Mouse (Mus musculus) urinary bladder, postnatal 4 days (tissue): ENCODE measurements at regions not wholly inside any gene's neighbourhood (a gene's known extent, or its start where the extent isn't known, plus 50 kb on each side); places are given as distances from the start of the nearest gene placed in this dataset.
"Not testable (repeated sequence)": the region's sequence is repeated elsewhere in the genome, so short reads cannot be mapped to it uniquely, and the experiment has no call there.

ENCODE experiments used
- DNase-seq, 2 experiments: peaks; one replicate each; pipeline ENCODE4 v3.0.0; 2021 to 2022; ENCODE audit warnings: low spot score in 2 of 2

DNA sequence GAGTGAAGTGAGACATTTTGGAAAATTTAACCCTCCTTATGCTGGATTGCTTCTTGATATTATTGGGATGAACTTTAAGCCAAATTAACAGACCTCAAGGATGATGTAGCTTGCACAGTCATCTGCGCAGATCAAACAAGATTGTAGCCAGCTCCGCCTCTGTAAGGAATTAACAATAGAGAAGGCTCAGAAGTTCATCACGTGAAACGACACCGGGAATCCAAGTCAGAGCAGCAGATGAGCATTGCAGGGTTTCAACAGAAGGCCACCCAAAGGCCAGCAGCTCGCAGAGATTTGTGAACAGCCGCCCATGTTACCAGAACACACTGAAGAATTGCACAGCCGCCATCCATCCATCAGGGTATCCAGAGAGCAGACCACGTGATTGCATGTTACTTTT is 391.1 kb downstream of the Med10 start:
- DNase-seq = no peak

DNA sequence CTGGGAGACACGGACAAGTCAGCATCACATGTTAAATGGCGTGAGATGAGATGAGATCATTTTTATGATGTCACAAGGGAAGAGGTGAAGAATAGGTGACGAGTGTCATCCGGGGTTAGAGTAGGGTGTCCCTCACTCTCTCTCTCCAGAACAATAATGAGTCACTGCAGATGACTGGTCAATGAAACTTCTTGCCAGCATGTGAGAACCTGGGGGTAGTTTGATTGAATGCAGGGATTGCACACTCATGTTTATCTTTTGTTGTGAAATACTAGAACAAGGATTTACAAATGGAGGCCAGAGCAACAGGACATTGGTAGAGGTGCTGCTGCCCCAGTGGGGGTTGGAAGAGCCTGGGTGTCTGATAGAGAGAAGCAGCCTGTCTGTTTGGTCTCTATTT is 393.7 kb downstream of the Med10 start:
- DNase-seq = no peak

DNA sequence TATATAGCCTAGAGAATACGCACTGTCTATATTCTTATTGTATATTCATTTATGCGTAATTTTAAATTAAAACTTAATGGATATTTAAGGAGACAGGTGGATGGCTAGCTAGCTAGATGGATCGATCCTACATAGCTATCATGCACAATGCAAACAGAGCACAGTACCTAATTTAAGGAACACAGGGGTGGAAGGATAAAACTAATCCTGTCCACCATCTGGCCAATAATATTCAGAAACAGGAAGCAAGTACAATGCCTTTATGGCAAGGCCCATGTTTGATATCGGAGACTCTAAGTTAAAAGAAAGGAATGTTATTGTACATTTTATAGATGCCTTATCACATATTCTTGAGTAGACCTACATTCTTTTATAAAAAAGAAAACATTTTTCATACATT is 396.4 kb downstream of the Med10 start:
- no peak for DNase-seq

DNA sequence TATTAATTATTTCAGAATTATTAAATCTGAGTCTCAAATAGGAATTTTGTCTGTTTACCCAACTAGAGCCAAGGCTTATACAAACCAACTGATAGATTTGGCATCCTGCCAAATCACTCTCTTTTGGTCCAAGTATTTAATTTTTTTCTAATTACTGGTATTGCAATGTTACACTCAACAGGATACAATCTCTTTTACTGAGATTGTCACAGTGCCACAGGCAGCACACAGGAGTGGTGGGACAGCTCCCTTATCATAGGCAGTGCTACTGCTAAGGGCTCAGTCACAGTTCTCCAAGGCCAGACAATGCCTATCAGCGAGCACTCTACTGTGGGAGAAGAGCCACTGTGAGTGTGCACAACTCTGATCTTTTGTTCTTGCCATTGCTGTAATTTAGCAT is 396.9 kb downstream of the Med10 start:
- DNase-seq = no peak

DNA sequence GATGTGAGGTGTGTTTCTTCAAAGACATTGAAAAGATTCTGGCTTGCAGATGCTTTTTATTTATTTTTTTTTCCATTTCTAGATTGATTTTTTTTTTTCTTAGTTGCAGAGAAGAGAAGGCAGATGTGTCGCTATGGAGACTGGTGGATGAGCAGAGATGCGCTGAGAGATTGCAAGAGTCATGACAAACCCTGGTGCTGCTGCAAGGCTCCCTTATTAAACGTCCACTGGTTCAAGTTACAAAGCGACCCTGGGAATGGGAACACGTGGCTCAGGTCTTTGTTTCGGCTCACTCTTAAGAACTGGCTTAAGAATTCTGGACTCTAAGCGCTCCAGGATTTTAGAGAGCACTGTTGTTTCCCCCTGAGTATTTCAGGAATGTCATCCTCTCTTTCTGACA is 403.1 kb downstream of the Med10 start:
- no peak for DNase-seq

DNA sequence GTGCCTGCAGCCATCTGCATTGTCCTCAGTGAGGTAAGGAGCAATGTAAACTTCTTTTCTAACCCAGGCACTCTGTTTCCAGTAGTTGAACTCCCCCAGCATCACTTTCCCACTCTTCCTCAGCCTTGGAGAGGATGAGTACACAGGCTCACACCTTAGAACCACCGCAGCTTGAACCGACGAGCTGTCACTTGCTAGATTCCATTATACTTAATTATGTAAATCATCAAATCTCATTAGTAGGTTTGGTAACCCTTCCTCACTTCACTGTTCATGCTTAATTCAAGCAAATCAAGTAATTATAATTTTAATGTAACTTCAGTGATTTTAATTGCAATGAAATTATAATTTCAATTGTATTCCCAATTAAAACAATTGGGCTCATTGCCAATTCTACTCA is 408.0 kb downstream of the Med10 start:
- DNase-seq = no peak

DNA sequence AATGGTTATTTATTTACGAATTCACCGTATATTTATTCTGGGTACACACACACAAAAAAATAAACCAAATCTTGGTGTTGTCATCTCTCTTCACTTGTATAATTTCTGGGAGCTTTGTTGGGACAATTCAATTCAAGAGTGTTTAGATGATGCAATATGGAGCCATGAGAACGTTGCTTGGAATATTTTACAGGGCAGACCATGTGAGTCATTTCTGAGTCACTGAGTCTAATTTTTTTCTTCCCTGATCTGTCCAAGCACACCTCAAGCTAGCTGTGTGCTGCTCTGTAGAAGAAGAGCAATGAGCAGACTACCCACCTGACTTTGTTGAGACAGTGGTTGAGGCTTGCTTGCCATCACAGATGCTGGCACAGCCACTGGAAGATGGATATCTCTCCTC is 410.8 kb downstream of the Med10 start:
- no peak for DNase-seq

DNA sequence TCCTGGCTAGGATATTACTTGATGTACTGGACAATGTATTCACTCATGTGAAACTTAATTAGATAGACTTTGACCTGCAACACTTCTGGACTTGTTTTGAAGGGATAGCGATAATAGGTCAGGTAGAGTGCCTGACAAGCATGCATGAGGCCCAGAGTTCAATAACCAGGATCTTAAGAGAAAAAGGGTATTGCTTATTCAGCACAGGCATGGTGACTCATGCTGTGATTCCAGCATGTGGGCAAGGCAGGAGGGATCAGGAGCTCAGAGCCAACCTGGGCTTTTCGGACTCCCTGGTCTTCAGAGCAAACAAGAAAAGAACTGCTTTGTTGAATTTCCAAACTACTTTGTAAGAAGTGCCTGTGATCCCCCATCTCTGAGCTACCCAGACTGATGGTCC is 411.4 kb downstream of the Med10 start:
- no peak for DNase-seq

DNA sequence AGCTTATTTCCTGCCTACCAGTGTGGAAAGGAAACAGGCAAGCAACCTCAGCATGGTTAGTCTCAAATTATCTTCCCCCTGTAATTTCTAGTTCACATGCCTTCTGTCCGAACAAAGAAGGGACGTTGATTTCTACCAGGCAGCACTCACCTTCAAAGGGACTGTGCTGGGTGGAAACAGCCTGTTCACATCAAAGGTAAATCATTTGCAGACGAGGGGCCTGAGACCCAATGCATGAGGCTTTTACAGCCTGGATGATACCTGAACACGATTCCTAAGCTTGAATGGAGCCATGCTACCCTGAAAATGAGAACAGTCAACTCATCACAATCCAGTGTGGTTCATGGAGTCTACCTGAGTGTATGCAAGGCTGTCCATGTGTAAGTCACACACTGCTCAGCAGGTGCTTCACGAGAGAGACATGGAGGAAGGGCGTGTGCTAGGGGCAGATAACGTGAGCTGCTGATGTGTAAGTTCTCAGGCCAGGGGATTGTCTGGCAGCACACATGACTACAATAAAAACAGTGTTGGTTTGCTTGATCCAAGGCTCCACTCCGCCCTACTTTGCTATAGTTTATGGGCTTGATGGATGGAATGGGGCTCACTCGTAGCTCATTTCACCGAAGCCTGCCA is 411.9 kb downstream of the Med10 start:
- no peak for DNase-seq

DNA sequence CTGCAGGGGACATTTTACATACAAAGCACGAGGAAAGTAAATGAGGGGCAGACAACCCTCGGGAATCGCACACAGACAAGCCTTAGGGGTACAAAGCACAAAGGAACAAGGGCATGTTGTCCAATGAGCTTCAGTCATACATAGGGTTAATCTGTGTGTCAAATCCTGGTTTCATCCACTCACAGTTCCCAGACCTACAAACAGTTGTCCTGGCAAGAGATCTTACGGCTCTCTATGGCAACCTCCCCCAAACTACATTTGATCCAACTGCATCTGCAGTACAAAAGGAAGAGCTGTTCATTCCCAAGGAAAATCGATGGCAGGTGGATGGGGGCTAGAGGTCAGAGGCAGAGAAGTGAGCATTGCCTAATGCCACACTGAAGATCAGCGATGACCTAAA is 413.9 kb downstream of the Med10 start:
- DNase-seq = no peak

DNA sequence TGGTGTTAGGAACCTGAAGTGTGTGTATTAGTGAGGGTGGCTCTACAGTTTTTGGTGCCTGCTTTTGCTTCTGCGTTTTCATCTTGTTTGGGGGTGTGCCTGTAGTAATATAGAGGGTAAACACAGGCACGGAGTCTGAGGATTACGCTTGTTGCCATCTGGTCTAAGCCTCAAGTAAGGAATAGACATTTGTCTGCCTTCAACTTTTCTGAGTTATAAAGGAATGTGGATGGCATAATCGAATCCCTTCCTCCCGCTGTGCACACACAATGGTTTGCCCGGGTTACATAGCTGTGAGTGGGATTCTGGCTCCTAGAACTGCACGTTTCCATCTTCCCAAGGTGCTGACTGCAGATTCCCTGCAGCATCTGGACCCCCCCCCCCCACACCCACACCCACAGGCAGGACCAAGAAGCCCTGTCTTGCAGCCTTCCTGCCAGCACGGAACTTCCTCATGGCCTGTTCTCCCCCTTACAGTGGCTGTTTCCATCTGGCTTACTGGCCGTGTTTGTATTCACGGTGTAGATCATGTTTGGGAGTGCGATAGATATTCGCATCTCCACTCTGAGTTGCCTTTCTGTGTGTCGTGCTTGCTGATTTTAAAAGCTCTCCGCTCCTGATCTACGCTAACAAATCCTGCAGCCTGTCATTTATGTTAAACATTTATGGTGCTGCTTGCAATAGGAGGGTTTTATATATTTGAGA is 415.4 kb downstream of the Med10 start:
- no peak for DNase-seq

DNA sequence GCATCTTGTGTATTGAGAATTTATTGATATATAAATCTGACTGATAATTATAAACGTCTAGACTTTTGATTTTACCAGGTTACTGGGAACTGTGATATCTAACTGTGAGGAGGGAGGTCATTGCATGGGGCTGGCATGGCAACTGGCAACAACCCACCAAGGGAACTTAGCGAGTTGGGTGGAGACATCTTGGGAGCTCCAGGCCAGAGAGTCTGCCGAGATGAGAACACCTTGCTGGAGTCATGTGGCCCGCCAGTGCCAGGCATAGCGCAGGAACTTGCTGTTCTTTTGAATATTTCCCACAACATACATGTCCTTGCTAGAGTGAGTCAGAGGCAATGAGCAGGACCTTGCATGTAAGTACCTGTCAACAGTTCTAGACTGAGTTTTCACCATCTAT is 413.9 kb downstream of the Ice1 start:
- no peak for DNase-seq

DNA sequence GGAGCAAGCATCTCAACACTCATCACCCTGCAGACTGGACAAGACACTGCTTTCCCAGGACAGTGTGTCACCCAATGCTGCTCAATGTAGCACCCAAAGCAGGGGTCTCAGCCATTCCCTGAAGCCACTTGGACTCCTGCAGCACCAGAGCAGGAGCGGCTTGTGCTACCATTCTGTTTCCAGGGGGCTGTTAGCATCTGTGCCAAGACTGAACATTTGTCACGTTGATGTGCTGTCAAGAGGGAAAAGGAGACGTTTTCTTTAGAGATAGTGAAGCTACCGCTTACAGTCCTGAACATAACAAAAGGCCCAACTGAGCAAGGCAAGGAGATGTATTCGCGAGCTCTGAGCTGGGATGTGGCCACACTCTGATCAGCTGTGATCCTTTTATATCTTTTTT is 410.3 kb downstream of the Ice1 start:
- DNase-seq = no peak

DNA sequence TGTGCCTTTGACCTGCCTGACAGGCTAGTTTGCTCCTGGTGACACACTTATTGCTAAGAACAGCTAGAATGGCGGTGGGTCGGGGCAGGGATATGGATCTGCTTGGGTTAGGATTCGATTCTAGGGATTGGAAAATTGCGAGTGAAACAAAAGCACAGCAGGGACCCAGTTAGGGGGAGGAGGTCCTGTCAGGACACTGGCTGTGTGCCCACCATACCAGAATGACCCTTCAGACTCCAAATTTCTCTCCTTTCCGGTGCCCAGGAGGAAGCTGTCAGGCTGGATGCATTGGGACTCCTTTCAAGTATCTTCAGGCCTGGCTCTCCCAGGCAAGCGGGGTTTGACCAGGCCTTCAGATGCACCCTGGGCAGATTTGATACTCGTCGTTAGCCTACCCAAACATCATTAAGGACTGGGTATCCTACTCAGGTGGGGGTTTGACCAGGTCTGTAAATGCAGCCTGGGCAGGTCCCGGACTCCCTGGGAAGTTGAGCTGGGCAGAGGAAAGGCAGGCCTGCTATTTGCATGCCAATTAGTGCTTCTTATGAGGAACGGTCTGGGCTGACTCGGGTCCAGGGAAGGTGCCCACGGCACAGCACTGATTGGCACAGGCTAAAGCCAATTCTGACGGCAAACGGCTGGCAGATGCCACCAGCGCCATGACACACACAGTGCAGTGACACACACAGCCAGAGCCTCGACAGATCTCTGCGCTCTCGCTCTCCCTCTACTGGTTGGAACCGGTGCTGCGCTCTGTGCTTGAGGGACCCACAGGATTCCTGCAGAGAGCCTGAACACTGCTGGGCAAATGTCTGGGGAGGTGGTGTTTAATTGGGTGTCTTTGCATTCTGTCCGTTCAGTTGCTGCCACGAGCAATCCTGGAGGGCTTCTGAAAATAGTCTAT is 403.3 kb downstream of the Ice1 start:
- peak; percentile 39 to 80 for DNase-seq

DNA sequence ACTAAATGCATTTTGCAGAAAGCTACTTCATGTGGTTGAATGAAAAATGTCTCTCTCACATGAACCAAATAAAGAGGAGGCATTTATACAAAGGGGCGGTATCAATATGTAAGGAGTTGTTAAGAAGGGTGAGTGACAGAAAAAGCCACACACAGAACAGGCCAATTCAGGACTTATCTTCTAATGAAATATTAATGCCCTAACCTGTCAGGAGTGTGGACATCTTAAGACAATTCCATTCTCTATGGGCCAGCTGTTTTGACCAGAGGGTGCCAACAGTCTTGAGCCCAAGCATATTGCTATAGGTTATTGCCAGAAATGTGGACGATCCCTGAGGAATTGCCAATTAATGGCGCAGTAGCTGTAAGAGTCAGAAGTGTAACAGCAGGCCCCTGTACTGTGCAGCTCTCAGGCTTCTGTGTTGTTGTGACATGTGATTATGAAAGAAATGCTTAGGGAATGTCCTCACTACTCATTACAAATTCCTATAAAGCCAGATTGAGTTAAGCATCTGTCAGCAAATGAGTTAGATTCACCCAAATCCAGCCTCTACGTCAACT is 393.8 kb downstream of the Ice1 start:
- no peak for DNase-seq

DNA sequence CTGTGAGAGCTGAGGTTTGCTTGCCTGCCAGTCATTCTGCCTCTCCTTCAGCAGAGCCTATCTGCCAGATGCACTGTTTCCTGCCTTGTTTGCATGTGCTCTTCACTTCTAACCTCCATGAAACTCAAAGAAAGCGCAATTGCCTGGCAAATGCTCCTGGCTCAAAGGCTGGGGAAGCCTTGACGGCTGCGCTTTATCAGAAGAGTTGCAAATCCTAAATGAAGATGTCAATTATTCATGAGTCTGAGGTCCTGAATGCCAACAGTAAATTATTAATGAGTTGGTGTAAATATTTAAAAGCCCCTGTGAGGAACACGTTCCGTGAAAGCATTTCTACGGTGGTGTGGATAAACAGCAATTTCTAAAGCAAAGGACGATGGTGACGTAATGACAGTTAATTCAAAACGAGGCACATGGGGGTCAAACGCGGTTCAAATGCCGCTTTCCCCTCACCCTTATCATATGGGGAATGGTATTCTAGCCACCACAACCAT is 377.4 kb downstream of the Ice1 start:
- DNase-seq = no peak

DNA sequence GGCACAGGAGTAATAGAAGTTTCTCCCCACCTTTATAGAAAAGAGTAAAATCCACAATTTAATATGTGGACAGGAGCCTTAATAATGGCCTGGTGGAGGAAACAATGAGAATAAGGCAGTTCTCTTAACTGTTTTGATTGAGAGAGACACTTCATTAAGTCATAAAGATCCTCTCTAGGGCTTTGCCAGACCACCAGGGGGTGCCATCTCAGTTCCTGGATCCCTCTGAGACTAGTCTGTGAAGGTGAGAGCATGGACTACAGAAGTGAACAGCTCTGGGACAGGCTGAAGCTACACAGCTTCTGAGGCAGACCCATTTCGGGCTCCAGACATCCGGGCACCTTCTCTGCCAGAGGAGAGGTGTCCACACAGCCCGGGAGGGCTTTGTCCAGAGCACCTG is 373.8 kb downstream of the Ice1 start:
- DNase-seq = no peak

DNA sequence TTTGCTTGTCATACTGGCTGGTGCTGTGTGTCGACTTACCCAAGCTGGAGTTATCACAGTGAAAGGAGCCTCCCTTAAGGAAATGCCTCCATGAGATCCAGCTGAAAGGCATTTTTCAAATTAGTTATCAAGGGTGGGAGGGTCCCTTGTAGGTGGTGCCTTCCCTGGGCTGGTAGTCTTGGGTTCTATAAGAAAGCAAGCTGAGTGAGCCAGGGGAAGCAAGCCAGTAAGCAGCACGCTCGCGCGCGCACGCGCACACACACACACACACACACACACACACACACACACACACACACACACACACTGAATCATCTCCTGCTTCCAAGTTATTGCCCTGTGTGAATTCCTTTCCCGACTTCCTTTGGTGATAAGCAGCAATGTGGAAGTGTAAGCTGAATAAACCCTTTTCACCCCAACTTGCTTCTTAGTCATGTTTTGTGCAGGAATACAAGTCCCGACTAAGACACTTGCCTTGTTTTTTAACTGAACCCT is 360.5 kb downstream of the Ice1 start:
- DNase-seq = not testable (repeated sequence)

DNA sequence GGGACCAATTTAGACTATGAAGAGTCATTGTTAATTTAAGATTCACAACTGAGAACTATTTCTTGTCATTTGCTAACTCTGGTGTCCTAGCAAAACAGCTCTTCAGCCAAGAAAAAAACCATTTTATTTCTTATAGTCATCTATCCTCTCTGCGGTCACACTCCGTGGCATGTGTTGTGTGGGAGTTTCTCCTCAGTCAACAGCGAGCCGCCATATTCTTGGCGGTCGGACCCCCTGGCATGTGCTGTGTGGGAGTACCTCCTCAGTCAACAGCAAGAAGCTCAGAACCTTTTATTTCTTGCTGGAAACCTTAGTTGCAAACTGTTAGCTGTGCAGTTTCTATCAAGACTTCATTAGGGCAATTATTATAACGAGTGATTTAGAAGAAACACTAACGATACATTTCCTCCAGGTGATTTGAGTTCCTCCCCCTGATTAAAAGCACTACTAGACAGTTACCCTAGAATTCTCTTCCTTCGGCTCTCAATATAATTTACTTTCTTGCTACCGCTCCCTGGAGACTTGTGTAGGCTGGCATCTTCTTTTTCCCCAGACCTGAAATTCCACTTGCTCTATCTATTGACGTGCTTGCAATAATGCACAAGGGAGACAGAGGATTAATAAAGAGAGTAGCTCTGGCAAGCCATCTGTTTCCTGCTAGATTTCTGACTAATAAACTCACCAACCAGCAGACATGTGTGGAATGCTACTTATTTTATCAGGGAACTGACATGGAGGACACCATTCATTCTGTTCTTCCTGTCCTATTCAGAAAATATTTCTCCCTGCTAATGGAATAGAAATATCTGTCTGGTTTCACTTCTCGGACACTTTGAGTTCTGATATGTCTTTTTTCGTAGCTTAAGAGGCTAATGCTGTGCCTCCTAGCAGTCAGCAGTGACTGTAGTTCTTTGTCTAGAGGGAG is 359.5 kb downstream of the Ice1 start:
- DNase-seq = no peak

DNA sequence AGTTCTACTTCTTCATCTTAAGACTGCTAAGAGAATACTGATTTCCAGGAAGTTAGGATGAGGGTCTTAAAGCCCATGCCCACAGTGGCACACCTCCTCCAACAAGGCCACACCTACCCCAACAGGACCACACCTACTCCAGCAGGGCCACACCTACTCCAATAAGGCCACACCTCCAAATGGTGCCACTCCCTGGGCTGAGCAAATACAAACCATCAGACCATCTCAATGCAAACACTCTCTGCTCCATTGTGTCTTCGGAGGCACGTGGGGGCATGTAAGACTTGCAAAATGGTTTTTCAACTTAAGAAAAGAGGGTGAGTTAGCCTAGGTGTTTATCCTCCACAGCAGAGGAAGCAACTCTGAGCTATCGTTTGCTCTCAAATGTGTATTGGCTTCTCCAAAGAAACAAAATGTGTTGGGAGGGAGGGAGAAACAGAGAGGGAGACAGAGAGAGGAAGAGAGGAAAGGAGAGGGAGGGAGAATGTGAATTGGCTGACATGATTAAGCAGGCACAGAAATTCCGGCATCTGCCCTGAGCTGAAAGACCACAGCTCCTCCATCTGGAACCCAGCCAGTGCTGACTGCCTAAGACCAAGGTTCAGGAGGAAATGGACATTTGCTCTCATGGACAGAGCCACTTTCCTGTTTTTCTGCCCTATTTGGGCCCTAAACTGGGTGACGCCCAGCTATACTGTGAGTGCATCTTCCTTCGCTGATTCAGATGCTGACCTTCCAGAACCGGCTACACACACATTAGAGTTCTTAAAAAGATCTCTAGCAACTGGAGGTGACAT is 356.2 kb downstream of the Ice1 start:
- no peak for DNase-seq
